Mouse (Mus musculus) heart, adult 2 months (tissue): ENCODE measurements at regions not wholly inside any gene's neighbourhood (a gene's known extent, or its start where the extent isn't known, plus 50 kb on each side); places are given as distances from the start of the nearest gene placed in this dataset.

Experiments
- DNase-seq, 2 experiments: peaks; one replicate each; pipeline ENCODE4 v3.0.0; 2021
- H3K27ac ChIP-seq: fragments of 200-600 bp; 2 replicates; pipeline ENCODE4 v1.8.1; 2022
- H3K27me3 ChIP-seq: fragments of 200-500 bp; 2 replicates; pipeline ENCODE4 v1.6.1; 2012; ENCODE audit warnings: mild to moderate bottlenecking, low read length, inconsistent platforms, mixed read lengths; ENCODE audit not compliant: control insufficient read depth, insufficient read depth
- H3K36me3 ChIP-seq: fragments of 200-500 bp; 2 replicates; pipeline ENCODE4 v1.6.1; 2012; ENCODE audit warnings: low read length, inconsistent platforms; ENCODE audit not compliant: control insufficient read depth, insufficient read depth
- H3K4me1 ChIP-seq: fragments of 200-500 bp; 2 replicates; pipeline ENCODE4 v1.6.1; 2011; ENCODE audit warnings: low read length; ENCODE audit not compliant: control insufficient read depth, insufficient read depth
- H3K4me3 ChIP-seq: fragments of 200-600 bp; 2 replicates; pipeline ENCODE4 v1.8.1; 2022
- H3K79me2 ChIP-seq: fragments of 200-500 bp; replicated peaks from 2 replicates; pipeline ENCODE4 v1.6.1; 2012; ENCODE audit warnings: mild to moderate bottlenecking, inconsistent platforms, low read length, moderate library complexity, mixed read lengths; ENCODE audit not compliant: control insufficient read depth, insufficient read depth
- H3K9ac ChIP-seq: fragments of 200-500 bp; 2 replicates; pipeline ENCODE4 v1.6.1; 2012; ENCODE audit warnings: low read depth, mild to moderate bottlenecking, control low read depth, inconsistent platforms, low read length, mixed read lengths
- CTCF ChIP-seq: fragments of 200-600 bp; IDR thresholded peaks from 2 replicates; pipeline ENCODE4 v1.8.1; 2022; ENCODE audit warnings: antibody characterized with exemption, mild to moderate bottlenecking, moderate library complexity
- EP300 ChIP-seq: fragments of 200-500 bp; IDR thresholded peaks from 2 replicates; pipeline ENCODE4 v1.6.1; 2011; ENCODE audit warnings: low read depth, low read length, control low read depth; ENCODE audit not compliant: insufficient read depth
- POLR2A ChIP-seq: fragments of 200-500 bp; IDR thresholded peaks from 2 replicates; pipeline ENCODE4 v1.6.1; 2011; ENCODE audit warnings: mild to moderate bottlenecking, low read depth, low read length, control low read depth; ENCODE audit not compliant: insufficient read depth
- WGBS: fragments of 180-500 bp; shearing (Covaris S2); methylation state at CpG from one replicate; pipeline ENCODE4 v1.1.7; 2018; 5-methylcytosine and 5-hydroxymethylcytosine counted together
- intact Hi-C: fragments of 180-260 bp; cut with DNase I; formaldehyde crosslinking; loops from one replicate; pipeline ENCODE4 v1.15.1; 2025

DNA sequence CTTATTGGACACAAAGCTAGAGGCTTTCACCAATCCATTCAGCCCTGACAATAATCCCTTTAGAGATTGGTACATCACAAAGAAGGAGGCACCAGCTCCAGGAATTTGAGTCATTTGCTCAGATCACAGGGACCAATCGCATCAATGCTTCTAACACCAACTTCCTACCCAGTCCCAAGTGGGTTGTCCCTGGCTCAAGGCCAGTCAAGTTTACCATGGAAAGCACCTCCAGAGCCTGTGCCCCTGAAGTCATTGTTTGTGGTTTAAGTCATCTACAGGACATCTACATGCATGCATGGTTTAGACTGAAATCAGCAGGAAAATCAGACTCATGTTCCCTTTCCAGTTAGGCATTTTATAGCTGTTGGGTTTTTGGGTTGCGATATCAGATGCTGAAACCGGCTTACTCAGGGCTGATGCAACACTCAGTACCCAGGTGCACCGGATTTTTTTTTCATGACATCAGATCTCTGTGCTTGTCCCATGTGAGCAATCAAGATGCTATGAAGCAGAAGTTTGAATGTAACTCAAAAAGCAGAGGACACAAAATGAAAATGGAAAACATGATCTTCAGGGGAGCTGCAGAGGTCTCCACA is 50.3 kb upstream of the Sh3bp4 start:
- H3K36me3 ChIP-seq, result no peaks in the 10 kb centered on the region
- no peaks in the 10 kb centered on the region; the same call in 1 of the 2 replicates for H3K4me1 ChIP-seq
- intact Hi-C loops, result no loop called here
- H3K9ac ChIP-seq, result no peak overlapping the region
- no peak for DNase-seq
- TF ChIP-seq POLR2A (no peak), EP300 (no peak), CTCF (no peak)
- H3K27ac ChIP-seq, result no peak overlapping the region
- no peaks in the 10 kb centered on the region for H3K27me3 ChIP-seq
- no peak overlapping the region for H3K4me3 ChIP-seq
- H3K79me2 ChIP-seq, result no peaks in the 10 kb centered on the region
- WGBS, result 79% methylated on average over 4 of the region's 4 CpGs
